Mouse (Mus musculus) lung, postnatal 0 days (tissue): ENCODE data around the gene Socs7.
"Not testable (repeated sequence)": the region's sequence is repeated elsewhere in the genome, so short reads cannot be mapped to it uniquely, and the experiment has no call there.

Experiments
- CTCF ChIP-seq: IDR thresholded peaks from 2 replicates; pipeline ENCODE4 v1.5.1; 2016; ENCODE audit warnings: antibody characterized with exemption, mild to moderate bottlenecking
- EP300 ChIP-seq: IDR thresholded peaks from 2 replicates; pipeline ENCODE4 v1.6.1; 2016; ENCODE audit warnings: antibody characterized with exemption, mild to moderate bottlenecking, control low read depth

DNA sequence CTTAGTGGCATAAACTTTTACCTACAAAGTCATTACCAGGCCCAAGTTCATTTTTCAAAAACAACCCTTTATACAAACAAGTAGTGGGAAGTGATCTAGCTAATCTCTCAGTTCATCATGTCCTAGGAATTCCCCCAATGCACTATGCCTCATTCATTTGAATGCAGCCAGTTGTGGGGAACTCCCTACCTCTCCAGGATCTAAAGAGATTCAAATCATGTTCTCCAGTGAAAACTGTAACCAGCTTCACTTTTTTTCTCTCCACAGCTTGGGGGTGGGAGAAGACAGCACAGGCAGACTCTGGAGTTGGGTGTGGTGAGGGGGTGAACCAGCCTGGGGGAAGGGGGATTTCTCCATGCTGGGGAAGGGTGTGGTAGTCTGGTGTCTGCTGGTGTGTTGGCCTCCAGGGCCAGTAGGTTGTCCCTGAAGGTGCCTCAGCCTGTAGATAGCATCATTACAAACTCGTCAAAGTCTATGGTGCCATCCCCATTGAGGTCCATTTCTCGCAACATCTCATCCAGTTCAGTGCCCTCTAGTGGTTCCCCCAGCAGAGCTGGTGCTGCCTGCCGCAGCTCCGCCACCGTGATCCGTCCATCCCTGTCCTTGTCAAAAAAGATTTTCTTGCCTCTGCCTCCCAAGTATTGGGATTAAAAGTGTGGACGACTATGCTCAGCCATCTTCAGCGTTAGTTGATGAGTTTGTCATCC, 40.3 kb upstream of the Socs7 start:
- TF ChIP-seq EP300, CTCF: not testable (repeated sequence)
